Mouse (Mus musculus): ENCODE measurements around the gene Pard3b. TPM values are rescaled to one million over a fixed set of nuclear protein-coding genes. Genes with fewer than 3 reads are reported as not detected.

Gene Pard3b
- total and polyA plus RNA-seq, 3 experiments, result 0.30 to 0.75 (median 0.63) TPM

GRCm38 (mm10) chr1:62200919-62201318 is 562.3 kb downstream of the Pard3b start:
- no peaks in the 10 kb centered on the region for H3K36me3 ChIP-seq (replicated peaks in 1 of 2; ENCODE audit: control insufficient read depth in 1 of 2, insufficient read depth in 1 of 2, low read length in 1 of 2)
- peak overlapping the region; percentile 44 for H3K9ac ChIP-seq (ENCODE audit: insufficient read depth, low read depth)
- H3K27me3 ChIP-seq (replicated peaks), result no peaks in the 10 kb centered on the region
- dilution Hi-C loops (cut with MboI; ENCODE audit: extremely low pct_ligation_motif_present, extremely low pct_unique_long_range_greater_than_20kb, low sequenced_read_pairs), result no loop called here
- peak overlapping the region; percentile 75 for H3K27ac ChIP-seq (ENCODE audit: insufficient read depth, low read depth)
- in situ Hi-C loops (cut with MboI; ENCODE audit: low pct_ligation_motif_present, low pct_unique_long_range_greater_than_20kb, low sequenced_read_pairs), result no loop called here
- peak overlapping the region; percentile 42 for H3K4me2 ChIP-seq (ENCODE audit: insufficient read depth, low read depth, poor library complexity, severe bottlenecking)
- DNase-seq (ENCODE audit: extremely low read depth), result peak; percentile 81
- H3K79me2 ChIP-seq (replicated peaks; ENCODE audit: control insufficient read depth, extremely low read depth, insufficient read depth, poor library complexity, severe bottlenecking), result no peaks in the 10 kb centered on the region
- TF ChIP-seq UBTF (IDR thresholded peaks at IDR 0.05; ENCODE audit: low read depth, low read length) (no peak), NELFE (IDR thresholded peaks at IDR 0.05; ENCODE audit: low read depth, low read length) (no peak), SMC3 (IDR thresholded peaks at IDR 0.05; ENCODE audit: low read depth, low read length) (no peak), BHLHE40 (IDR thresholded peaks at IDR 0.05; ENCODE audit: low read depth, low read length) (peak; percentile 60; the same call in 1 of the 2 replicates), POLR2A (IDR thresholded peaks at IDR 0.05; ENCODE audit: low read depth, low read length) (no peak), USF2 (conservative IDR thresholded peaks at IDR 0.05; ENCODE audit: low read depth, low read length) (no peak), E2F4 (IDR thresholded peaks at IDR 0.05; ENCODE audit: insufficient replicate concordance, low read depth, low read length) (0 out of 2 replicates have a peak, but pooled peaks have one; percentile 45), MXI1 (IDR thresholded peaks at IDR 0.05; ENCODE audit: low read depth, low read length) (0 out of 2 replicates have a peak, but pooled peaks have one; percentile 5), HCFC1 (IDR thresholded peaks at IDR 0.05; ENCODE audit: low read depth, low read length) (no peak), MAZ (IDR thresholded peaks at IDR 0.05; ENCODE audit: low read depth, low read length) (0 out of 2 replicates have a peak, but pooled peaks have one; percentile 31), ELF1 (IDR thresholded peaks at IDR 0.05; ENCODE audit: low read depth, low read length) (no peak), EP300 (IDR thresholded peaks at IDR 0.05; ENCODE audit: low read length) (peak; percentile 99), USF1 (IDR thresholded peaks at IDR 0.05; ENCODE audit: low read depth, low read length) (no peak), MAX (IDR thresholded peaks at IDR 0.05; ENCODE audit: low read length) (peak; percentile 30), JUN (IDR thresholded peaks at IDR 0.05; ENCODE audit: insufficient read depth, low read depth, low read length) (peak; percentile 81), CTCF (conservative IDR thresholded peaks at IDR 0.05 in 1 of 2, IDR thresholded peaks at IDR 0.05 in 1 of 2; ENCODE audit: low read depth in 2 of 2, low read length in 2 of 2) (no peak), POLR2AphosphoS2 (IDR thresholded peaks at IDR 0.05; ENCODE audit: low read depth, low read length) (no peak), GABPA (IDR thresholded peaks at IDR 0.05; ENCODE audit: insufficient replicate concordance, low read depth, low read length) (no peak), CHD1 (IDR thresholded peaks at IDR 0.05; ENCODE audit: low read depth, low read length) (no peak), MEF2A (IDR thresholded peaks at IDR 0.05; ENCODE audit: borderline replicate concordance, low read depth, low read length) (peak; percentile 86), KAT2A (IDR thresholded peaks at IDR 0.05; ENCODE audit: insufficient replicate concordance, low read length) (no peak), ZKSCAN1 (IDR thresholded peaks at IDR 0.05; ENCODE audit: borderline replicate concordance, low read depth, low read length) (no peak), MAFK (IDR thresholded peaks at IDR 0.05; ENCODE audit: insufficient replicate concordance, low read length) (peak; percentile 87), TCF12 (IDR thresholded peaks at IDR 0.05; ENCODE audit: low read depth, low read length) (peak; percentile 85), ZNF384 (IDR thresholded peaks at IDR 0.05; ENCODE audit: low read depth, low read length) (peak; percentile 65), MYC (IDR thresholded peaks at IDR 0.05; ENCODE audit: low read depth, low read length) (peak; percentile 62), CHD2 (IDR thresholded peaks at IDR 0.05; ENCODE audit: low read length) (peak; percentile 16; the same call in 1 of the 2 replicates), IRF4 (IDR thresholded peaks at IDR 0.05; ENCODE audit: low read depth, low read length) (peak; percentile 98), JUND (conservative IDR thresholded peaks at IDR 0.05; ENCODE audit: low read depth, low read length) (peak; percentile 94), NRF1 (IDR thresholded peaks at IDR 0.05; ENCODE audit: low read depth, low read length) (no peak), ETS1 (conservative IDR thresholded peaks at IDR 0.05; ENCODE audit: low read depth, low read length) (peak; percentile 98), SIN3A (IDR thresholded peaks at IDR 0.05; ENCODE audit: low read length) (peak; percentile 91), RCOR1 (conservative IDR thresholded peaks at IDR 0.05; ENCODE audit: low read depth, low read length) (peak; percentile 91), TBP (conservative IDR thresholded peaks at IDR 0.05; ENCODE audit: low read depth, low read length) (no peak), ZMIZ1 (IDR thresholded peaks at IDR 0.05; ENCODE audit: low read depth, low read length) (no peak), ZC3H11A (IDR thresholded peaks at IDR 0.05; ENCODE audit: low read depth, low read length) (no peak), RAD21 (IDR thresholded peaks at IDR 0.05; ENCODE audit: low read depth, low read length) (no peak; the same call in none of the 2 replicates), PAX5 (IDR thresholded peaks at IDR 0.05; ENCODE audit: low read length) (no peak)
- H3K4me1 ChIP-seq (ENCODE audit: control insufficient read depth in 1 of 2, insufficient read depth in 2 of 2), result peaks cover 12 to 39% of the 10 kb centered on the region in 2 experiments
- H3K4me3 ChIP-seq (replicated peaks in 1 of 3; ENCODE audit: low read depth in 2 of 3, low read length in 2 of 3, poor library complexity in 1 of 3), result peak overlapping the region in 2 of 3 experiments; percentile 20 to 35
- H3K9me3 ChIP-seq (replicated peaks; ENCODE audit: low read length), result no peaks in the 10 kb centered on the region
